Mouse (Mus musculus): ENCODE measurements around the gene Rpl18. TPM values are rescaled to one million over a fixed set of nuclear protein-coding genes. Genes with fewer than 3 reads are reported as not detected.
A peak's percentile ranks its signal among the peaks of the same experiment; 100 is the strongest.

Rpl18 gene
- polyA plus RNA-seq (2015; fragmentation: Nextera tagmentation; extraction: Ambion mirVana), result 567 and 579 TPM in 2 replicates

GRCm38 (mm10) chr7:45715090-45715708, at the start of gene Rpl18:
Gene Rpl18, plus strand, starts transcription at chr7:45715457.
- peak within 1 kb of the TSS; percentile 68 for H3K9ac ChIP-seq (replicated peaks; ENCODE audit: low read depth, low read length)
- H3K9me3 ChIP-seq (ENCODE audit: control insufficient read depth, low read length), result no peaks in the 10 kb centered on the region
- peaks cover 36% of the 10 kb centered on the region for H3K36me3 ChIP-seq (ENCODE audit: control insufficient read depth, insufficient read depth)
- peak within 1 kb of the TSS; percentile 60 for H3K27ac ChIP-seq (ENCODE audit: low read length)
- ATAC-seq, result peak; percentile 94
- 8% methylated on average over 33 of the region's 34 CpGs for WGBS
- no peaks in the 10 kb centered on the region for H3K27me3 ChIP-seq (replicated peaks; ENCODE audit: control insufficient read depth, insufficient read depth, low read length)
- H3K4me2 ChIP-seq (ENCODE audit: low read length), result peak within 1 kb of the TSS; percentile 75
- peaks cover 43% of the 10 kb centered on the region for H3K4me1 ChIP-seq (replicated peaks; ENCODE audit: control insufficient read depth, insufficient read depth, low read length)
- peak within 1 kb of the TSS; percentile 64 for H3K4me3 ChIP-seq (replicated peaks; ENCODE audit: low read length)

- Histone ChIP-seq H3K4me3 (replicated peaks; ENCODE audit: low read length) (no peak within 1 kb of the TSS), H3K4me1 (replicated peaks; ENCODE audit: control insufficient read depth, insufficient read depth, low read length) (no peaks in the 10 kb centered on the region), H3K27ac (ENCODE audit: low read length) (no peak within 1 kb of the TSS), H3K9ac (replicated peaks; ENCODE audit: low read depth, low read length) (no peak within 1 kb of the TSS), H3K9me3 (ENCODE audit: control insufficient read depth, low read length) (no peaks in the 10 kb centered on the region), H3K4me2 (ENCODE audit: low read length) (no peak within 1 kb of the TSS), H3K27me3 (replicated peaks; ENCODE audit: control insufficient read depth, insufficient read depth, low read length) (no peaks in the 10 kb centered on the region), H3K36me3 (ENCODE audit: control insufficient read depth, insufficient read depth) (no peaks in the 10 kb centered on the region)
- no peak for ATAC-seq
- 88% methylated on average over 7 of the region's 7 CpGs for WGBS
Measured at GRCm38 (mm10) chr7:45666161-45666560, 49.1 kb upstream of the Rpl18 start, which contains the start of gene Fut2. Gene Fut2, minus strand, starts transcription at chr7:45666394.

- ATAC-seq, result no peak
- WGBS, result 68% methylated on average over 14 of the region's 14 CpGs
- Histone ChIP-seq H3K4me3 (replicated peaks; ENCODE audit: low read length) (no peak overlapping the region), H3K27me3 (replicated peaks; ENCODE audit: control insufficient read depth, insufficient read depth, low read length) (no peaks in the 10 kb centered on the region), H3K9me3 (ENCODE audit: control insufficient read depth, low read length) (no peaks in the 10 kb centered on the region), H3K36me3 (ENCODE audit: control insufficient read depth, insufficient read depth) (no peaks in the 10 kb centered on the region), H3K9ac (replicated peaks; ENCODE audit: low read depth, low read length) (no peak overlapping the region), H3K4me1 (replicated peaks; ENCODE audit: control insufficient read depth, insufficient read depth, low read length) (no peaks in the 10 kb centered on the region), H3K4me2 (ENCODE audit: low read length) (no peak overlapping the region), H3K27ac (ENCODE audit: low read length) (no peak overlapping the region)
Measured at GRCm38 (mm10) chr7:45667761-45668160, 47.5 kb upstream of the Rpl18 start.

- H3K9ac ChIP-seq (replicated peaks; ENCODE audit: low read depth, low read length), result no peak overlapping the region
- H3K4me2 ChIP-seq (ENCODE audit: low read length), result no peak overlapping the region
- WGBS, result 97% methylated on average over 9 of the region's 9 CpGs
- H3K27ac ChIP-seq (ENCODE audit: low read length), result no peak overlapping the region
- no peak overlapping the region for H3K4me3 ChIP-seq (replicated peaks; ENCODE audit: low read length)
- H3K4me1 ChIP-seq (replicated peaks; ENCODE audit: control insufficient read depth, insufficient read depth, low read length), result no peaks in the 10 kb centered on the region
- H3K27me3 ChIP-seq (replicated peaks; ENCODE audit: control insufficient read depth, insufficient read depth, low read length), result no peaks in the 10 kb centered on the region
- no peaks in the 10 kb centered on the region for H3K9me3 ChIP-seq (ENCODE audit: control insufficient read depth, low read length)
- no peaks in the 10 kb centered on the region for H3K36me3 ChIP-seq (ENCODE audit: control insufficient read depth, insufficient read depth)
- no peak for ATAC-seq
Measured at GRCm38 (mm10) chr7:45668921-45669320, 46.3 kb upstream of the Rpl18 start.

- Histone ChIP-seq H3K36me3 (ENCODE audit: control insufficient read depth, insufficient read depth) (no peaks in the 10 kb centered on the region), H3K4me2 (ENCODE audit: low read length) (no peak overlapping the region), H3K9me3 (ENCODE audit: control insufficient read depth, low read length) (no peaks in the 10 kb centered on the region), H3K4me1 (replicated peaks; ENCODE audit: control insufficient read depth, insufficient read depth, low read length) (peaks cover 3% of the 10 kb centered on the region), H3K4me3 (replicated peaks; ENCODE audit: low read length) (no peak overlapping the region), H3K27me3 (replicated peaks; ENCODE audit: control insufficient read depth, insufficient read depth, low read length) (no peaks in the 10 kb centered on the region), H3K9ac (replicated peaks; ENCODE audit: low read depth, low read length) (no peak overlapping the region), H3K27ac (ENCODE audit: low read length) (no peak overlapping the region)
- no peak for ATAC-seq
- WGBS, result 80% methylated on average over 7 of the region's 7 CpGs
Measured at GRCm38 (mm10) chr7:45677627-45678295, 37.5 kb upstream of the Rpl18 start.

- Histone ChIP-seq H3K4me1 (replicated peaks; ENCODE audit: control insufficient read depth, insufficient read depth, low read length) (peaks cover 7% of the 10 kb centered on the region), H3K36me3 (ENCODE audit: control insufficient read depth, insufficient read depth) (no peaks in the 10 kb centered on the region), H3K4me3 (replicated peaks; ENCODE audit: low read length) (no peak overlapping the region), H3K27ac (ENCODE audit: low read length) (no peak overlapping the region), H3K27me3 (replicated peaks; ENCODE audit: control insufficient read depth, insufficient read depth, low read length) (no peaks in the 10 kb centered on the region), H3K9me3 (ENCODE audit: control insufficient read depth, low read length) (no peaks in the 10 kb centered on the region), H3K9ac (replicated peaks; ENCODE audit: low read depth, low read length) (no peak overlapping the region), H3K4me2 (ENCODE audit: low read length) (no peak overlapping the region)
- WGBS, result 94% methylated on average over 14 of the region's 14 CpGs
- no peak for ATAC-seq
Measured at GRCm38 (mm10) chr7:45678513-45678912, 36.7 kb upstream of the Rpl18 start.

- H3K36me3 ChIP-seq (ENCODE audit: control insufficient read depth, insufficient read depth), result no peaks in the 10 kb centered on the region
- no peaks in the 10 kb centered on the region for H3K9me3 ChIP-seq (ENCODE audit: control insufficient read depth, low read length)
- H3K9ac ChIP-seq (replicated peaks; ENCODE audit: low read depth, low read length), result no peak overlapping the region
- no peaks in the 10 kb centered on the region for H3K27me3 ChIP-seq (replicated peaks; ENCODE audit: control insufficient read depth, insufficient read depth, low read length)
- no peak overlapping the region for H3K27ac ChIP-seq (ENCODE audit: low read length)
- WGBS, result 68% methylated on average over 14 of the region's 14 CpGs
- no peak for ATAC-seq
- no peak overlapping the region for H3K4me2 ChIP-seq (ENCODE audit: low read length)
- no peak overlapping the region for H3K4me3 ChIP-seq (replicated peaks; ENCODE audit: low read length)
- peaks cover 7% of the 10 kb centered on the region for H3K4me1 ChIP-seq (replicated peaks; ENCODE audit: control insufficient read depth, insufficient read depth, low read length)
Measured at GRCm38 (mm10) chr7:45679966-45680621, 35.2 kb upstream of the Rpl18 start.

- Histone ChIP-seq H3K9ac (replicated peaks; ENCODE audit: low read depth, low read length) (no peak overlapping the region), H3K4me3 (replicated peaks; ENCODE audit: low read length) (no peak overlapping the region), H3K9me3 (ENCODE audit: control insufficient read depth, low read length) (no peaks in the 10 kb centered on the region), H3K36me3 (ENCODE audit: control insufficient read depth, insufficient read depth) (no peaks in the 10 kb centered on the region), H3K4me1 (replicated peaks; ENCODE audit: control insufficient read depth, insufficient read depth, low read length) (peaks cover 7% of the 10 kb centered on the region), H3K27ac (ENCODE audit: low read length) (no peak overlapping the region), H3K4me2 (ENCODE audit: low read length) (no peak overlapping the region), H3K27me3 (replicated peaks; ENCODE audit: control insufficient read depth, insufficient read depth, low read length) (no peaks in the 10 kb centered on the region)
- WGBS, result 87% methylated on average over 8 of the region's 8 CpGs
- no peak for ATAC-seq
Measured at GRCm38 (mm10) chr7:45681046-45681736, 34.1 kb upstream of the Rpl18 start.
